Mouse (Mus musculus): ENCODE measurements around the gene Vmn1r148. TPM values are rescaled to one million over a fixed set of nuclear protein-coding genes. Genes with fewer than 3 reads are reported as not detected.
"Not testable (repeated sequence)": the region's sequence is repeated elsewhere in the genome, so short reads cannot be mapped to it uniquely, and the experiment has no call there.

Vmn1r148 gene
- not detected in 2 replicates for polyA plus RNA-seq (2015; fragmentation: Nextera tagmentation; extraction: Ambion mirVana)

DNA sequence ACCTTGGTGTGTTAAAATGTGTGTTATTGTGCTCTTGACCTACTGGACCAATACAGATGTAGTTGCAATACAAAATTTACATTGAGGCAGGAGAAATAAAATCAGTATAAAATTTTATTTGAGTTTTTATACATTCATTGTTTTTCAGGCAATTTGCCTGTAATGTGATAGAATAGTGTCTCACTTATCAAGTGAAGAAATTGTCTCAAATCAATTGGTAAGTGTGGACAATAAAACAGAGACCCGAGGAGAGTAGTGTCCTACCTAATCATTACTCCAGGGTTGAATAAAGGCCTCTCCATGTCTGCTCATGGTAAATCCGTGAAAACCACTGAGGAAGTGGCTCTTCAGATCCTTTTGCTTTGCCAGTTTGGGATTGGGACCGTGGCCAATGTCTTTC is at the start of gene Vmn1r148:
Vmn1r148 (plus strand) TSS at position 301 of the 400 bp plus-strand sequence.
- not testable (repeated sequence) for H3K4me3 ChIP-seq (ENCODE audit: low read depth, low read length); H3K27ac ChIP-seq (ENCODE audit: low read length); ATAC-seq; H3K27me3 ChIP-seq (replicated peaks; ENCODE audit: insufficient read depth, low read length); H3K4me1 ChIP-seq (ENCODE audit: insufficient read depth, low read depth, low read length); H3K9me3 ChIP-seq (ENCODE audit: low read length); H3K4me2 ChIP-seq (replicated peaks; ENCODE audit: low read depth, low read length); DNase-seq (ENCODE audit: low spot score); H3K9ac ChIP-seq (replicated peaks; ENCODE audit: low read depth); H3K36me3 ChIP-seq (ENCODE audit: insufficient read depth, low read length)
- no CpG with 5 or more reads among the region's 3 CpGs for WGBS

DNA sequence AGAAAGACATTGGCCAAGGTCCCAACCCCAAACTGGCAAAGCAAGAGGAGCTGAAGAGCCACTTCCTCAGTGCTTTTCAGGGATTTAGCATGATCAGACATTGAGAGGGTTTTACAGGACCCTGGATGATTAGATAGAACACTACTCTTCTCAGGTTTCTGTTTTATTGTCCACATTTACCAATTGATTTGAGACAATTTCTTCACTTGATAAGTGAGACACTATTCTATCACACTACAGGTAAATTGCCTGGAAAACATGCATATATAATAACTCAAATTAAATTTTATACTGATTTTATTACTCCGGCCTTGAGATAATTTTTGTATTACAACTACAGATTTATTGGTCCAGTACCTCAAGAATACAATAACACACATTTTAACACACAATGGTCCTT is 42.4 kb upstream of the Vmn1r148 start, which contains the start of gene Gm8660:
Gm8660 (minus strand) TSS at position 101 of the 400 bp plus-strand sequence.
- H3K9me3 ChIP-seq (ENCODE audit: low read length); H3K4me1 ChIP-seq (ENCODE audit: insufficient read depth, low read depth, low read length); H3K36me3 ChIP-seq (ENCODE audit: insufficient read depth, low read length); DNase-seq (ENCODE audit: low spot score); H3K27ac ChIP-seq (ENCODE audit: low read length); H3K4me2 ChIP-seq (replicated peaks; ENCODE audit: low read depth, low read length); ATAC-seq; H3K27me3 ChIP-seq (replicated peaks; ENCODE audit: insufficient read depth, low read length); H3K9ac ChIP-seq (replicated peaks; ENCODE audit: low read depth); H3K4me3 ChIP-seq (ENCODE audit: low read depth, low read length): not testable (repeated sequence)
- no CpG with 5 or more reads among the region's 1 CpGs for WGBS

DNA sequence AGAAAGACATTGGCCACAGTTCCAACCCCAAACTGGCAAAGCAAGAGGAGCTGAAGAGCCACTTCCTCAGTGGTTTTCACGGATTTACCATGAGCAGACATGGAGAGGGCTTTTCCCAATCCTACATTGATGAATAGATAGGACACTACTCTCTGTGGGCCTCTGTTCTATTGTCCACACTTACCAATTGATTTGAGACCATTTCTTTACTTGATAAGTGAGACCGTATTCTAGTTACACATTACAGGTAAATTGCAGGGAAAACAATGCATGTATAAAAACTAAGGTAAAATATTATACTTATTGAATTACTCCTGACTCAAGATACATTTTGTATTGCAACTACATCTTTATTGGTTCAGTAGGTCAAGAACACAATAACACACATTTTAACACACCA is 24.7 kb downstream of the Vmn1r148 start, which contains the start of gene Vmn1r149:
Vmn1r149 (minus strand) TSS at position 101 of the 400 bp plus-strand sequence.
- ATAC-seq; DNase-seq (ENCODE audit: low spot score); H3K9ac ChIP-seq (replicated peaks; ENCODE audit: low read depth); H3K36me3 ChIP-seq (ENCODE audit: insufficient read depth, low read length); H3K4me1 ChIP-seq (ENCODE audit: insufficient read depth, low read depth, low read length); H3K27ac ChIP-seq (ENCODE audit: low read length); H3K27me3 ChIP-seq (replicated peaks; ENCODE audit: insufficient read depth, low read length); H3K9me3 ChIP-seq (ENCODE audit: low read length); H3K4me2 ChIP-seq (replicated peaks; ENCODE audit: low read depth, low read length); H3K4me3 ChIP-seq (ENCODE audit: low read depth, low read length): not testable (repeated sequence)
- WGBS = no CpG with 5 or more reads among the region's 2 CpGs

DNA sequence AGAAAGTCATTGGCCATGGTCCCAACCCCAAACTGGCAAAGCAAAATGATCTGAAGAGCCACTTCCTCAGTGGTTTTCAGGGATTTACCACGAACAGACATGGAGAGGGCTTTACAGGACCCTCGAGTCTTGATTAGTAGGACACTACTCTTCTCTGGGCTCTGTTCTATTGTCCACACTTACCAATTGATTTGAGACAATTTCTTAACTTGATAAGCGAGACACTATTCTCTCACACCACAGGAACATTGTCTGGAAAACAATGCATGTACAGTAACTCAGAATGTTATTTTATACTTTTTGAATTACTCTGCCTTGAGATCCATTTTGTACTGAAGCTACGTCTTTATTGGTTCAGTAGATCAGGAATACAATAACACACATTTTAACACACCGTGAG is 50.6 kb downstream of the Vmn1r148 start, which contains the start of gene Gm10665:
Gm10665 (minus strand) TSS at position 101 of the 400 bp plus-strand sequence.
- no CpG with 5 or more reads among the region's 5 CpGs for WGBS
- not testable (repeated sequence) for H3K27ac ChIP-seq (ENCODE audit: low read length); H3K36me3 ChIP-seq (ENCODE audit: insufficient read depth, low read length); H3K4me1 ChIP-seq (ENCODE audit: insufficient read depth, low read depth, low read length); H3K4me3 ChIP-seq (ENCODE audit: low read depth, low read length); H3K27me3 ChIP-seq (replicated peaks; ENCODE audit: insufficient read depth, low read length); ATAC-seq; H3K4me2 ChIP-seq (replicated peaks; ENCODE audit: low read depth, low read length); DNase-seq (ENCODE audit: low spot score); H3K9ac ChIP-seq (replicated peaks; ENCODE audit: low read depth); H3K9me3 ChIP-seq (ENCODE audit: low read length)

Other genes with a start within 250 kb of the Vmn1r148 start
- gene Vmn1r142, start 249.5 kb upstream of the Vmn1r148 start, polyA plus RNA-seq (2015; fragmentation: Nextera tagmentation; extraction: Ambion mirVana) = not detected in 2 replicates
- gene Vmn1r143, start 224.2 kb upstream of the Vmn1r148 start, polyA plus RNA-seq (2015; fragmentation: Nextera tagmentation; extraction: Ambion mirVana) = not detected in 2 replicates
- not detected in 2 replicates for gene Gm8653, start 212.3 kb upstream of the Vmn1r148 start, polyA plus RNA-seq (2015; fragmentation: Nextera tagmentation; extraction: Ambion mirVana)
- gene Gm8453, start 184.1 kb upstream of the Vmn1r148 start, polyA plus RNA-seq (2015; fragmentation: Nextera tagmentation; extraction: Ambion mirVana) = not detected in 2 replicates
- not detected in 2 replicates for gene Gm4187, start 83.9 kb upstream of the Vmn1r148 start, polyA plus RNA-seq (2015; fragmentation: Nextera tagmentation; extraction: Ambion mirVana)
- gene Gm8660, start 42.5 kb upstream of the Vmn1r148 start, polyA plus RNA-seq (2015; fragmentation: Nextera tagmentation; extraction: Ambion mirVana) = not detected in 2 replicates
- not detected in 2 replicates for gene Vmn1r149, start 24.6 kb downstream of the Vmn1r148 start, polyA plus RNA-seq (2015; fragmentation: Nextera tagmentation; extraction: Ambion mirVana)
- not detected in 2 replicates for gene Gm10665, start 50.5 kb downstream of the Vmn1r148 start, polyA plus RNA-seq (2015; fragmentation: Nextera tagmentation; extraction: Ambion mirVana)
- not detected in 2 replicates for gene Vmn1r151, start 86.1 kb downstream of the Vmn1r148 start, polyA plus RNA-seq (2015; fragmentation: Nextera tagmentation; extraction: Ambion mirVana)
- not detected in 2 replicates for gene Vmn1r152, start 109.4 kb downstream of the Vmn1r148 start, polyA plus RNA-seq (2015; fragmentation: Nextera tagmentation; extraction: Ambion mirVana)
- not detected in 2 replicates for gene Gm8677, start 121.3 kb downstream of the Vmn1r148 start, polyA plus RNA-seq (2015; fragmentation: Nextera tagmentation; extraction: Ambion mirVana)
- gene Gm4201, start 151.8 kb downstream of the Vmn1r148 start, polyA plus RNA-seq (2015; fragmentation: Nextera tagmentation; extraction: Ambion mirVana) = not detected in 2 replicates
- not detected in 2 replicates for gene Gm4565, start 174.5 kb downstream of the Vmn1r148 start, polyA plus RNA-seq (2015; fragmentation: Nextera tagmentation; extraction: Ambion mirVana)
- gene Vmn1r155, start 244.4 kb downstream of the Vmn1r148 start, polyA plus RNA-seq (2015; fragmentation: Nextera tagmentation; extraction: Ambion mirVana) = not detected in 2 replicates

Measured in lung, postnatal 0 days (tissue).